Mouse (Mus musculus): ENCODE measurements around the gene Atp5j. TPM values are rescaled to one million over a fixed set of nuclear protein-coding genes. Genes with fewer than 3 reads are reported as not detected.

Atp5j gene
- total RNA-seq (2015), result 461 and 468 TPM in 2 replicates
- total RNA-seq (2017), result 318 and 331 TPM in 2 replicates

DNA sequence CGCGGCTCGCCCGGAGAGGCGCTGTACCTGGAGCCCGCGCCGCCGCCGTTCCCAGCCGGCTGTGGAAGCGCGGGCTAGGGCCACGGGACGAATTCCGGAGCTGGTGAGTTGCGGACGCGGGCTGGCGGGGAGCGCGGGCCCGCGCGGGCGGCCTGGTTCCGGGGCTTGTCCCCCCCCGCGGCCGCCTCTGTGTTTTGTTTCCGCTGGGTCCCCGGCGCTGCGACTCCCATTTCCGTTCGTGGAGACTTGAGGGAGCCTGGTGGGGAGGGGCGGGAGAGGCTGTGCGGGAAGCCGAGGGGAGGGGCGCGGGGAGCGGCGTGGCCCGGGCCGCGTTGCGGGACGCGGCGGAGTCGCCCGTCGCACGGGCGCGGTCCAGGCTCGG, at the start of gene Atp5j:
Atp5j (minus strand) TSS at position 185 of the 382 bp plus-strand sequence.
- peak; percentile 24 for ATAC-seq (replicated peaks; ENCODE audit: poor library complexity)

DNA sequence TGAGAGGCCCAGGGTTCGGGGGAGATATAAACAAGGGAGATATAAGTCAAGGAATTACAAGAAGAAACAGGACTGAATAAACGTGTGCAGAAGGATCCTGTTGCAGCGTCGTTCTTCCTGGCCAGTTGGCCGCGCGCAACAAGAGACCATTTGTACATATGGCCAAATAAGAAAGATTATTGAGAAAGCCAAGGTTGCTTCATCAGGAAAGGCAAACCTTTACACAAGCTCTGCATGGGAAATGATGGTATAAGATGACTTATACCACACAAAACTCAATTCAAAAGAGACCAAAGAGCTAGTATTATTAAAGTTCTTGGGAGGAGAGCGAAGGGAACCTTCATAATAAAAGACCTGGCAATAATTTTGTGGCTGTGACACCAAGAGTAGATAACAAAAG, 49.1 kb upstream of the Atp5j start:
- peak; percentile 79 for ATAC-seq (replicated peaks; ENCODE audit: poor library complexity)

DNA sequence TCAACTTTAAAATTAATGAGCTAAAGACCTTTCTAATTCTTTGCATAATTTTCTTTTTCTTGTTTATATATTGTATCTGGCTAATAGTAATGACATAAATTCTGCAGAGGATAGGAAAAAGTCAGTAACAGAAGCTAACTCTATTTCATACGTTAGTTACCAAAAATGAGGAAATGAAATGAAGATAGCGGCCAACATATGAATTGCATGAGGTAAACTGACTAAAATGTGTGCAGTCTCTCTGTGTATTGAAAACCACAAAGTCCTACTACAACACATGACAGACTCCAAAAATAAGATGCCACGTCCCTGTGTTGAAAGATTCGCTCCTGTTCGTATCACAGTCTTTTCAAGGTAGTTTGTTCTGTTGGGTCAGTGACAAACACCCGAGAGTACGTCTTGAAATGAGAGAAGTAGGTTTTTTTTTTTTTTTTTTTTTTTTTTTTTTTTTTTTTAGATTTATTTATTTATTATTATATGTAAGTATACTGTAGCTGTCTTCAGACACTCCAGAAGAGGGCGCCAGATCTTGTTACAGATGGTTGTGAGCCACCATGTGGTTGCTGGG, 46.4 kb upstream of the Atp5j start:
- peak; percentile 53 for ATAC-seq (replicated peaks; ENCODE audit: poor library complexity)

DNA sequence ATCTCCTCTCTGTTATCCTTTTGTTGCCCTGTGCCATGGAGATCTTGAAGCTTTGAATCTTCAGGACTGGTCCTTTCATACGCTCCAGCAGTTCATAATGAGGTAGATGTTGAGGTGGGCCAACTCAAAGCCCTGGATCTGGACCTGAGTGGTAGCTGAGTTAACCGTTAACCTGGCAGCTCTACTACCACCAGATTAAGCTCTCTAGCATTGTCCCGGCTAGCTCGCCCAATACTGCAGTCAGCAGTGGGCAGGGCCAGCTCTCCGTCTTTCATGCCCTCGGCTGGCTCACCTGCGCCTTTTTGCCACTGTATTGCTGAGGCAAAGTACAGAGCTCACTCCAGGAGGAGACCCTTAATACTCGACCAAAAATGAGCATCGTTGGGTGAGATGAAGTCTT, 45.7 kb upstream of the Atp5j start:
- ATAC-seq (replicated peaks; ENCODE audit: poor library complexity), result no peak

DNA sequence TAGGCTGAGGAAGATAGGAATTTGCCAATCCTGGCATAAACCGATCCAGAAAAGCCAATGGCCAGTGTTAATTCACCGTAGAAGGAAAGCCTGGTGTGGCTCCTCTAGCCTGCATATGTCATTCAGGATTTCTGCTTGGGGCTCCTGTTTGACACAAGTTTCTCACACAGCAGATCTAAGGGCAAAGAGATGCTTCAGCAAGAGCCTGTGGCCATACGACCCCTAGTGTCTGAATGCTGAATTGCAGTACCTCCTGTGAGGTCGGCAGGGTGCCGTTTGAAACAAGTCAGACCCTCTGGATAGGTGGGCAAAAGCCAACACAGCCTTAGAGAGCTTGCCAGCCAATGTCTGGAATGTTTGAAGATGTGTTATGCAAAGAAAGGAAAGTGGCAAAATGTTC, 43.7 kb upstream of the Atp5j start:
- ATAC-seq (replicated peaks; ENCODE audit: poor library complexity), result peak; percentile 99

DNA sequence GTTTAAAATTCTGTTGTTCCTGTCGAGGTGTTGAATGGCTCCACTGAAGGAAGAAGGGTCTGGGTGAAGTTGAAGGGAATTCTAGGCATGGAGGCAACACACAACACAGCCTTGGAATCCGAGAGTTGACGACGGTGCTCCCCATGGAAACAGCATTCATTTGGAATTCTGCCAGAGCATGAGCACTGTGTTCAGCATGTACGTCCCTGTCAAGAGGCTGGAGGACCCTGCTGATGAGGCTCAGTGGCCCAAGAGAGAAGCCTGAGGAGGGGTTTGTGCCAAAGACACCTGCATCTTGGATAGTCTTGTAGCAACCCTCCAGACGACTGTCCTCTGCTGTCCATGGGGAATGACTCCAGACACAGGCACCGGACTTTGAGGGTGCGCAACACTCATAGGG, 40.7 kb upstream of the Atp5j start:
- no peak for ATAC-seq (replicated peaks; ENCODE audit: poor library complexity)

DNA sequence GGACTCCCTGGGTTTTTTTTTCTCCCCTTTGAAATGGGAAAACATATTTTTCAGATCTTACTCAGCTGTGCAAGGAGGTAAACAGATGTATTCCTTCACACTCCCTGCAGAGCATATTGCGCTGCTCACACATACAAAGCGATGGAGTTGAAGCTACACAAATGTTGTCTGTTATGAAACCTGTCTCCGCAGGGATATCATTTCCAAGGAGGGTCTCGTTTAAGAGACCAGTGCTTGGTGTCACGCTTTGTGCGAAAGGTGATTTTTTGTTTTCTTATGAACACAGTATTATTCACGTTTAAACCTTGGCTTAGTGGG, 40.3 kb upstream of the Atp5j start:
- no peak for ATAC-seq (replicated peaks; ENCODE audit: poor library complexity)

DNA sequence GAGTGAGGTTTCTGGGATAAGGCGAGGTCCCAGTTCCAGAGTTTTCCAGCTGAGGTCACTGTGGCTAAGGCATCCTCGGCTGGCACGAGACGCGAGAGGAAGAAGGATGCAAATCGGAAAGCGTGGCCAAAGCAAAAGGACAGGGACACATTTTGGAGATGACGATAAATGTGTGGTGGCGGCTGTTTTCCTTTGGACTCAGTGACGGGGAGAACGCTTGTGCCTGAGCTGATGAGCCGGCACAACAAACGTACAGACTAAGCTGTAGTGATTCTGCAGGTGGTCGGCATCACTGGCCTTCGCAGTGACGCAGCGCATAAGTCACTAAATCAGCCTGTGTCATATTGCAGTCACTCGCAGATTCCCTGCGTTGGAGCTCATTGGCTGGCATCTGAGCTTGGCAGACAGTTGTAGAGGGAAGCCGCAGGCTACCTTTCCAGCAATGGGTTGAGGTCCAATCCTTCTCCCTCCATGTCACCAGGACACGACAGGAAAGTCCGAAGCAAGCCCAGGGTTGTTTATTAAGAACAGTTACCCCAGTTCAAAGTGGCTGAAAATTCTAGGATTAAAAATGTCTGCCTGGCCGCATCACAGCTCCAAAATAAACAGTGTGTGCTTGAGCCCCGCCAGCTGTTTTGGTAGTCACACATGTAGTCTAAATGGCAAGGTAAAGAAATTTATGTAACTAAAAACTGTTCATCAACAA, 39.7 kb upstream of the Atp5j start:
- ATAC-seq (replicated peaks; ENCODE audit: poor library complexity), result no peak

DNA sequence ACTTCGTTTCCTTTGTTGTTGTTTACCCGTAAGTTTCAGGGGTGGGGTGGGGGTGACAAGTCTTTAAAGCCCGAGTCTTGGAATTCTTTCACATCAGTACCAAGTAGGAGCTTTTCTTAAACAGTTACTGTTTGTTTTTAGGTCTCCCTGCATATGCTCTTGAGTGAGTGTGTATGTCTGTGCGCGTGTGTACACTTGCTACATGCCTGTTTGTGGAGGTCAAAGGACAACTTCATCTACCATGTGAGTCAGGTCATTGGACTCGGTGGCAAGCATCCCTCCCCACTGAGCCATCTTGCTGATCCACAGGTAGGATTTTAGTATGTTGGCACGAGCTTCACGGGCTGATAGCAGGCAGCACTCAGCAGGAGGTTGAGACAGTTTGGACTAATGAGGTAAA, 38.4 kb upstream of the Atp5j start:
- no peak for ATAC-seq (replicated peaks; ENCODE audit: poor library complexity)

DNA sequence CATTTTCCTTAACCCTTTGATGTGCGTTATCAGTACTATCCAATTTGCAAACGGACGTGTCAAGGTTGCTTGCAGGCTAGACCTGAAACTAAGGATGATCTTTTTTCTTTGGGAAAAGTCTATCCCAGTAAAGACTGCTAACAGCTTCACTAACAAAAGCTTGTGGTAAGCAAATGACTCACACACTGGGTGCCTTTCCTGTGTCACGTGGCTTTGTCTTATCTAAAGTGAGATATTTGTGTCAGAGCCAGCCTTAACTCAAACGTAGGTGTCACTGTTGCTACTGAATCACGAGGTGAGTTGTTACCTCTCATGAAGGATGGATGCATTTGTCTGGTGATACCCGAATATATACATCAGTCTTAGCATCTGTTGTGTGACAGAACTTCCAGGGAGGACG, 29.2 kb upstream of the Atp5j start:
- no peak for ATAC-seq (replicated peaks; ENCODE audit: poor library complexity)

DNA sequence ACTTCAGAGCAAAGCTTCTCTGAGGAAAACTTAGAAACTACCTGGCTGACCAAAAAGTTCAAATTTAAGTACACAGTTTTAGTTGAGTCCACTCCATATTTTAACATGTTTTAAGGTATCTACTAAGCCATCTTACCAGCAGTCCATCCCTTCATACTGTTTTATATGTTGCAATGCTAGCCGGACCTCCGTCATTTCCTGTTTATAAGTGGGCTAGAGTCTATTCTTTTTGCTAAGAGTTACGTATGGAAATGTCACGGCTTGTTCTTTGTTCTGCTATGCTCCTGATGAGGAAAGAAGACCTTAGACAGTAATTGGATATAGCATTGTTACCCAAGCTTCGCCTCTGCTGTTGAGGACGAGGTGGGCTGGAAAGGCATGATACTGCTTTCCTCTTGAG, 18.1 kb upstream of the Atp5j start:
- peak; percentile 26; the same call in 1 of the 2 replicates for ATAC-seq (replicated peaks; ENCODE audit: poor library complexity)

DNA sequence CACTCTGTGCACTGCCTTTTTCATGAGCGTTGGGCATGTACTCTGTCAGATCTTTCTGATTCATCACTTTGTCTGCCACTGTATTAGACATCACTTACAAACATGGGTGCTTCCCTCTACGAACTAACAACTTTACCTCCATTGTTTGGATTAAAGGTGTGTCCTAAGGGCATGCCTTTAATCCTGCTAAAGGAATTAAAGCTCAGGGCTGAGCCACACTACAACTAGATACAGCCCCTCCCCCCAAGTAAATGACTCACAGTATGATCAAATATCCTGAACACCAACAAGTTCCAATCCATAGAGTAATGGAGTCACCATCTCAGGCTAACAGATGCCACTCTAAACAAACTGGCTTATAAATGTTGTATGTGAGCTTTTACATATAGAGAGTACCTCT, 3.2 kb upstream of the Atp5j start:
- ATAC-seq (replicated peaks; ENCODE audit: poor library complexity), result no peak

DNA sequence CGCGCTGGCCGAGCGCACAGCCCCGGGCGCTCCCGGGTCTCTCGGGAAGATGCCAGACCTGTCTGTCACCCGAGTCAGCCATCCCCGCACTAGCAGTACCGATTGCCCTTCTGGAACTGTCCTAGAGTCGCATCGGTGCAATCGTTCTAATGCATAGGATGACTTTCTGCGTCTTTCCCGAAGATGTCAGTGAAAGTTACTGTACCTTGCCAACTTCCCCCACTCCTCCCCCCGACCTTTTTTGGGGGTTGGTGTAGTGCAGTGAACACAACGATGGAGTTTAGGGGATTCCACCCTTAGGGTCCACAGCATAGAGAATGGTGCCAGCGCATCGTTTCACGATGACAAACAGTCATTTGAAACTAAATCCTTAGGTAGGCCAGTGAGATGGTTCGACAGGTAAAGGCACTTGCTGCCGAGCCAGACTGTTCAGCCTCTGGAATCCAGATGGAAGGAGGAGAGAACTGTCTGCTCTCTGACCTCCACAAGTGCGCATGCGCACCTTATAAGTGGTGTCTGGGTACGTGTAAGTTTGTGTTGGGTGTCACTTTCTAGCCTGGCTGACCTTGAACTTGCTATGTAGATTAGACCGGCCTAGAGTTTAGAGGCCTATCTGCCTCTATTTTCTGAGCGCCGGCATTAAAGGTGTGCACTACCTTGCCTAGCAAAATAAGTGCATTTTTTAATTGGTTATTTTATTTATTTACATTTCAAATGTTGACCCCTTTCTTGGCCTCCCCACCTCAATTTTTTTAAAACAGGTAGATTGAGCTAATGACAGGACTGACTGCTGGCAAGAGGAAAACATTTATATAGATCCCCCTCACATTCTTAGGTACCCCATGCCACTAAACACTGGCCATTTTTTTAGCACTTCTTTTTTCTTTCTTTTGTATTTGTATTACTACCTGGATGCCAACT, 658 bp upstream of the Atp5j start:
- peak; percentile 26 for ATAC-seq (replicated peaks; ENCODE audit: poor library complexity)

DNA sequence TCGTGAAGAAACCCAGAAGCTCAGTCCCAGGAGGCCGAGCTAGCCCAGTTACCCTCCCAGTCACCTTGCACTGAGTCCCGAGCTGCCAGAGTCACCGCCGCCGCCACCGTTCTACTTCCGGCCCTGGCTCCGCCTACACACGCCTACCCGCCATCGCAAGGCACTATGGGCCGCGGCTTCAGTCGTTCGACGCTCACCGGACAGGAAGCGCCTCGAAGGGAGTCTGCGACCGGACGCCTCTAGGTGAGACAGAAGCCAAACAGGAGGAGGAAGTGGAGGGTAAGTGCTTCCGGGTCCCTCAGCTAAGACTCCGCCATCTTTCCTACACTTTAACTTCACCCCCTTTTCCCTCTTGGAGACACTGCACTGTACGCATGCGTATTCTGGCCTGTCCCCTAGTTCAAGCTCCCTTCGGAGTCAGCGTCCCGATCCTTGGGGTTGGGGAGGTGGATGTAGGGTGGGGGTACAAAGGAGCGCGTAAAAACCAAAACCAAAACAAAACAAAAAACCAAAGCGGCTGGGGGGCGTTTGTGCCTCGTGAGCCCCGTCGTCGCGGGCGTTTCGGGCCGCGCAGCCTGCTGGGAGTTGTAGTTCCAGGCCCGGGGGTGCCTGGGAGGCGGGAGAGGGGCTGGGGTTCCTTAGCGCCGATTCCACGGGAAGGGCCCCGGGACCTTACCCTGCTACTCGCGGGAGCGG, 532 bp downstream of the Atp5j start, which contains the start of gene Gabpa:
Gabpa (plus strand) TSS at position 181 of the 696 bp plus-strand sequence.
- ATAC-seq (replicated peaks; ENCODE audit: poor library complexity), result peak; percentile 88

DNA sequence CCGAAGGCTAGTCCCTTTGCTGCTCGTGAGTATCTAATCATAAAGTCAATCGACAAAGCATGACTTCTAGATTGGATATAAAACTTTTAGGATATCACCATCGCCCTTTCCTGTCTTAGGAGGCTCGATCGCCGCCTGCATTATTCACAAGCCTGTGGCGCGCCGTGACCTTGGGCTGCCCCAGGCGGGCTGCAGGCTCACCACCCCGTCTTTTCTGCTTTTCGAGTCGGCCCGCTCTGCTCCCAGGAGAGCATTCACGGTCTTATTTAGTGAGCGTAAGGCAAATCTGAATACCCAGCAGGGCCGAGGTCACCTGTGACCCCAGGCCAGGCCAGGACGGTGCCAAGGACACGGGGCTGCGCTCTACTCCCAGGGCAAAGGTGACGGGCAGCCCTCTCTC, 1.1 kb downstream of the Atp5j start:
- peak; percentile 8; the same call in 1 of the 2 replicates for ATAC-seq (replicated peaks; ENCODE audit: poor library complexity)

DNA sequence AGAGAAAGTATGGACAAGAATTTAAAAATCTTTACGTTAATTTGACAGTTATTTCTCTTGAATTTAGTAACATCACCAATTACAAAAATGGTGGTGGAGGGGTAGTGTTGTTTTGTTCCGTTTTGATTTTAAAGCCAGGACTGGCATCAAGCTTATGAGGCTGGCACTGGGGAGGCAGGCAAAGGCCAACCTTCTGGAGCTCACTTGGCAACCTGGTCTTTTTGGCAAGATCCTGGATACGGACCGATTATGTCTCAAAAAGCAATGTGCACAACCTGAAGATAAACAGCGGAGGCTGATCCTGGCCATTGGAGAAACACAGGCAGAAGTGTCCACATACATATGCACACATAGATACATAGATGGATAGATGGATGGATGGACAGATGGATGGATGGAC, 2.7 kb downstream of the Atp5j start:
- no peak for ATAC-seq (replicated peaks; ENCODE audit: poor library complexity)

DNA sequence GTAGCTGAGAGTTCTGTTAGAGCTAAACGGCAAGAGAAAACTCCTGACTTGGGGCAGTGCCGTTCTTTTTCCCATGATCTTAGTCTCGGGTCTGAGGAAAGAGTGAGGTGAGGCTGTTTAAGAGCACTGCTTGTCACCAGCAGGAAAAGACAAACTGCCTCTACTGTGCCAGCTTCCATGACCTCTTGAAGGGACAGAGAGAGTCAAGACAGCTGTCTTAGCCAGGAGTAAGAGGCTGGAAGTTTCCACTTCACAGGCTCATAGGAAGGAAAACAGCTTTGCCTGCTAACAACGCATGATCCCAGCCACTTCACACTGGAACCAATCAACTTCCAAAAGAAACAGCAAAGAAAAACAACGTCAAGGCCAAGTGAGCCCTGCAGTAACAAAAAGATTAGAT, 3.7 kb downstream of the Atp5j start:
- no peak for ATAC-seq (replicated peaks; ENCODE audit: poor library complexity)

DNA sequence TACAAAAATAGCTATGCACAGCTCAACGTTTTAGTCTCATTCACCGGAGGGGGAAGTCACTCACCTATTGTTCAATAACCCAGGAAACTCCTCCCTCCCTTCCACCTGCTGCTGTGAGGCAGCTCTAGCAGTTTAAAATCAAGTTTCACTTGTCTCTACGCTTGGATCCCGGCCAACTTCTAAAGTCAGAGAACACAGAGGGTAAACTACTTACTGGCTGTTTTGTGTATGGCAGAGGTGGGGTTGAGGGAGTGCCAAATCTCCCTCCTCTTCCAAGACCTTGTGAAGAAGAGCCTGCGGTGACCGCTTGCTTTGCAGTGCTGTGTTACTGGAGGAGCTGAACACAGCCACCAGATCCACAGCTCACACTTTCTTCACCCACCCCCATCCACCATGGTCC, 10.4 kb downstream of the Atp5j start:
- no peak for ATAC-seq (replicated peaks; ENCODE audit: poor library complexity)

DNA sequence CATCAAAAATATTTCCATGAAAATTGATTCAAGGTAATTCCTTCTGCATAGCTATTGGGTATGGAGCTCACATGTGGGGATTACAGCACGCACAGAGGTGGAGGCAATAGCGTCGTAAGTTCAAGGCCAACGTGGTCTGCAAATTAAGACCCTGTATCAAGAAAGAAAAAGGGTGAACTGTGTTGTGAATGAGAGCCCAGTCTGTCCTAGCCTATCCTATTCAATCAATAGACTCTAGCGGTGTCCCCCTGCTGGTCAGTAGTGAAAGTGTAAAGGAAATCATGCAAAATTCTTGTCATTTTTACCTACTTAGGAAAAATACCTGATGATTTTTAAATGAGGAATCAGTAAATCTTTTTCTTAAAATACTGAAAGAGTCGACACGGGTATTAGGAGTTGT, 18.0 kb downstream of the Atp5j start:
- ATAC-seq (replicated peaks; ENCODE audit: poor library complexity), result peak; percentile 68

DNA sequence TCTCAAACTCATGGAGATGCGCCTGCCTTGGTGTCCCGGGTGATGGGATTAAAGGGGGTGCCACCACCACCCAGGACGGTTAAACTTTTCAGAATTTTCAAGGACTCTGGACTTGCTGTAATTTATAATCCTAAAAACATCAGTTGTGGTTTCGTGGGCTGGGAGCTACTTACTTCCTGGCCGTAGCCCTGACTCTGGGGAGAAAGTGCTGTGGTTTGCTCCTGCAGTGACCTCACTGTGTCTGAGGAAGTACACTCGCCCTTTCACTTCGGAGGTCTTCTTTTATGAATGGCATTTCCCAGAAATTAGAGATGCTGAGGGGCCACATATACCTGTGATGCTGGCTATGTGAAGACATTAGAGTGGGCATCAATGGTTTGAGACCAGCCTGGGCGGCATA, 20.9 kb downstream of the Atp5j start:
- ATAC-seq (replicated peaks; ENCODE audit: poor library complexity), result peak; percentile 84

DNA sequence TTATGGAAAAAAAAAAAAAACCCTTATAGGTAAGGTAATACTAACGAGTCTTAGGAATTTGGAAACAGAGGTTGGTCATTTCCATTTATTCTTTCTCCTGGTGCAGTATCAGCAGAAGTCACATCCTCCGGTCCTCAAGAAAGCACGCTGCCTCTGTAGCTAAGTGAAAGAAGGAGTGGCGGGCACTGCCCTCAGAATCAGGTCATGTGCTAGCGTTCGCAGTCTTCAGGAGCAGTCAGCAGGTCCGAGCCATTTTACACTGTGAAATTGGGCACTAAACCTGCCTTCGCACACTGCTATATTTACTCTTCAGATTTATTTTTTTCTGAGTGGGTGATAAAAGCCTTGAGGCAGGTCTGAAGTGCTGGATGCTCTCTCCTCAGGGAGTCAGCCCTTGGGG, 21.6 kb downstream of the Atp5j start:
- peak; percentile 24; the same call in 1 of the 2 replicates for ATAC-seq (replicated peaks; ENCODE audit: poor library complexity)
